Mouse (Mus musculus) liver, embryonic 14 days (tissue): ENCODE measurements around the gene Ptpru. TPM values are rescaled to one million over a fixed set of nuclear protein-coding genes. Genes with fewer than 3 reads are reported as not detected.

Experiments used
- polyA plus RNA-seq: library from polyadenylated mRNA; depleted of rRNA; stranded (reverse); fragments of >200 nt; gene quantifications from 2 replicates; pipeline ENCODE4 v1.2.3, GENCODE M21; 2012; rRNA removed

The Ptpru gene
- polyA plus RNA-seq = 2.1 TPM in 2 replicates

GRCm38 (mm10) chr4:131837872-131838524 lies at the start of gene Ptpru:
Gene Ptpru (minus strand): TSS chr4:131838288.

DNA sequence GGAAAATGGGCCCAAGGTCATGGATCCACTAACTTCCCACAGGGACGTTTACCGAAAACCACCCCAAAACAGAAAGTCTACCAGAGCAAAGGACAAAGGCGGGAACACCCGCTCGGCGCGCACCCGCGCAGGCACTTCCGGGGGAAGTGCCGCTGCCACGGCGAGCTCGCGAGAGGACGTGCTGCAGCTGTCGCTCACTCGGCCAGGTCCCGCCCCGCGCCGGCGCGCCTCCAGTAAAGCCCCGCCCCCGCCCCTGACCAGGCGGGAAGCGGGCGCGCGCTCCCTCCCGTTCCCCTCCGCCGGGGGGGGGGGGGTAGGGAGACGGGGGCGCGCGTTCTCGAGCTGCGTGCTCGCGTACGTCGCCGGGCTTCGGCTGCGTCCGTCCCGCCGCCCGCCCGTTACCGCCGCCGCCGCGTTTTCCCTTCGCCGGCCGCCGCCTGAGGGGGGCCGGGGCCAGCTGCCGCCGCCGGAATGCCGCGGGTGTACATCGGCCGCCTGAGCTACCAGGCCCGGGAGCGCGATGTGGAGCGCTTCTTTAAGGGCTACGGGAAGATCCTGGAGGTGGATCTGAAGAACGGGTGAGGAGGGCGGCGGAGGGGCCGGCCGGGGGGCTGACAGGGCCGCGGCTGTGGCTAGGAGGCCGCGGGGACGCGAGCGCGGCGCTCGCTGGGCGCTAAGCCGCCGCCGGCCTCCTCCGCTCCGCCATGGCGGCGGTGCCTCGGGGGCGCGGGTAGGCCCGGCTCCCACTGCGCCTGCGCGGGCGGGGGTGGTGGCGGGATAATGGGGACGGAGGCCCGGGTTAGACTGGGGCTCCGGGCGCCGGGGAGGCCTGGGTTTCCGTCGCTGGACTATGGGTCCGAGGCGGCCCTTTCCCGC lies 35.4 kb upstream of the Ptpru start, which contains the start of gene Srsf4:
Gene Srsf4 (plus strand): TSS at position 325 of the 876 bp plus-strand sequence.

GRCm38 (mm10) chr4:131843290-131843743 lies 5.2 kb upstream of the Ptpru start, which contains the start of gene Mecr:
Gene Mecr (plus strand): TSS chr4:131843470.

Other genes with a start within 250 kb of the Ptpru start
- gene Mecr, start 5.2 kb upstream of the Ptpru start, polyA plus RNA-seq = 24.0 and 26.4 TPM in 2 replicates
- 45.5 and 48.5 TPM in 2 replicates for gene Srsf4, start 35.3 kb upstream of the Ptpru start, polyA plus RNA-seq
- 0.57 and 0.60 TPM in 2 replicates for gene Tmem200b, start 83.5 kb upstream of the Ptpru start, polyA plus RNA-seq
- gene Gm10300, start 236.4 kb upstream of the Ptpru start, polyA plus RNA-seq = 0.12 and 0.14 TPM in 2 replicates
- 101 and 126 TPM in 2 replicates for gene Epb41, start 237.0 kb upstream of the Ptpru start, polyA plus RNA-seq